Mouse (Mus musculus) frontal cortex, postnatal 14 days (tissue): ENCODE results near the gene Lman2.

Experiments
- DNase-seq, 2 experiments: peaks; one replicate each; pipeline ENCODE4 v3.0.0; 2022; ENCODE audit warnings: low spot score in 2 of 2

Gene Lman2

DNA sequence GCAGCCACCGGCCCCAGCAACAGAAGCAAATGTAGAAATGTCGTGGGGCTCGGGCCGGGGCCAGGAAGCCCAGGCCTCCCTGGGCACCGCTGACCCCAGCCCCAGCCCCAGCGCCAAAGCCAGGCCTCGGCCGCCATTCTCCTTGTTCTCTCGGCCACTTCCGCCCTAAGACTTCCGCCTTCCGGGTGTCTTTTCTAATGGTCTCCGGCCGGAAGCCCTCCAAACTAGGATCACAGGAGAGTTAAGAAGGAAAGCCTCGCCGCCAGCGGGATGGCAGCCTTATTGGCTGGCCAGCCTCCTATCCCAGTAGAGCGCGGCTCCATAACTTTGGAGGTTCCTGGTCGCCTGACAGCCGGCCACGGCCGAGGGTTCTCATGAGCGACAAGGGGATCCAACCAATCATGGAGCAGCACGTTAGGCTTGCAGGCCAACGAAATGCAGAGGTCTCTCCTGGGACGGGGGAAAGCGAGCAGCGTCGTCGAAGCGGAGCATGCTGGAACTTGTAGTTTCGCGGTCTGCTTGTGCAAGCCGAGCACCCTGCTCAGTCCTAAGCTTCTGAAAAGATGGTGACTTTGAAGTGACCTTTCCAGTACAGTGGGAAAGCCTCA is at the start of gene Lman2:
Gene Lman2 (minus strand): TSS at position 331 of the 608 bp plus-strand sequence.
- DNase-seq, result peak; percentile 96 to 99

DNA sequence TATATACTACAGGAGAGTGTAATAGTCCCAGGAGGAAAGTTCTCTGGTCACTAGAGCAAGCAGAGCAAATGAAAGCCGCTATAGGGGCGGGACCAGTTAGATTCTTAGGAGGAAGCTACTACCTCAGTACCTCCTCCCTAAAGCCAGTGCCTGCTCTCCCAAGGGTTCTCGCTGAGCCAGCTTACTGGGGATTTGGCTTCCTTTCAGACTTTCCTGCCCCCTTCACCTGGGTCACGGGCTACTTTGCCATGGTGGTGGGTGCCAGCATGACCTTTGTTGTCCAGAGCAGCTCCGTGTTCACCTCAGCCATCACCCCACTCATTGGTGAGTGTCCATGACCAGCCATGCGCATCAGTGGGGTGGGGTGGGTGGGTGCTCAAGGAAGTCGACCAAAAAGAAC is 49.2 kb upstream of the Lman2 start:
- DNase-seq, result no peak

DNA sequence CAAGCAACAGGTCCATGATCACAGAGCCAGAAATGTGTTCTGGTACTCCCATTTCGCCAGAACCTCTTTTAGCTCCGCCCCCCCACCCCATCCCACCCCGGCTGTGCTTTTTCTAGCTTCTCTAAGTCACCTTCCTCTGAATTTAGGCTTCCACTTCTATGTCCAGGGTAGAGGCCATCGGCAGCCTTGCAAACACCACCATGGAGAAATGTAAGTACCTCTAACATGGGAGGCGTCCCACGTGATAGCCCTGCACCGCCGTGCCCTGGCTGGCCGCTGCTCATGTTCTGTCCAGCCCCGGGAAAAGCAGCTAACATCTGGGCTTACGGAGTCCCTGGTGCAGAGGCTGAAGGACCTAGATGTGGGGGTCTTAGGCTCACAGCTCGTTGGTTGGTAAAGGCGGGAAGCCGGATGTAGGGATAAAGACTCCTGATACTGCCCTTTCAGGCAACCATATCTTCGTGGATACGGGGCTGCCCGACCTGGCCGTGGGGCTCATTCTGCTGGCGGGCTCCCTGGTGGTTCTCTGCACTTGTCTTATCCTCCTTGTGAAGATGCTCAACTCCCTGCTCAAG is 46.0 kb upstream of the Lman2 start:
- DNase-seq, result no peak

DNA sequence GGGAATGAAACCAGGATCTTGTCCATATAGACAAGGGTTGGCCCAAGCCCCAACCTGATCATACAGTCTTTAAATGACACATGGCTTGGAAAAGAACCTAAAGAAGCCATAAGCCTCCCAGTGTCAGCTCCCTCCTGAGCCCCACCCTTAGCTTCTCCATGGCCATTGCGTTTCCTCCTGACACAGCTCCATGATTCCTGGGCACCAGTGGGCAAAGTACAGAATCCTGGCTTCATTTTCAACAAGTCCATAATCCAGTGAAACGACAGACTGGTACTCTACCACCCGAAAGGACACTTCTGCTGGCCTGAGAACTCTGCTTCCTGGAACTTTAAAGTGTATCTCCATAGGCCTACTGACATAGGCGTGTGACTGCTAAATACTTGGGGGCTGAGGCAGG is 44.8 kb upstream of the Lman2 start:
- DNase-seq, result no peak

DNA sequence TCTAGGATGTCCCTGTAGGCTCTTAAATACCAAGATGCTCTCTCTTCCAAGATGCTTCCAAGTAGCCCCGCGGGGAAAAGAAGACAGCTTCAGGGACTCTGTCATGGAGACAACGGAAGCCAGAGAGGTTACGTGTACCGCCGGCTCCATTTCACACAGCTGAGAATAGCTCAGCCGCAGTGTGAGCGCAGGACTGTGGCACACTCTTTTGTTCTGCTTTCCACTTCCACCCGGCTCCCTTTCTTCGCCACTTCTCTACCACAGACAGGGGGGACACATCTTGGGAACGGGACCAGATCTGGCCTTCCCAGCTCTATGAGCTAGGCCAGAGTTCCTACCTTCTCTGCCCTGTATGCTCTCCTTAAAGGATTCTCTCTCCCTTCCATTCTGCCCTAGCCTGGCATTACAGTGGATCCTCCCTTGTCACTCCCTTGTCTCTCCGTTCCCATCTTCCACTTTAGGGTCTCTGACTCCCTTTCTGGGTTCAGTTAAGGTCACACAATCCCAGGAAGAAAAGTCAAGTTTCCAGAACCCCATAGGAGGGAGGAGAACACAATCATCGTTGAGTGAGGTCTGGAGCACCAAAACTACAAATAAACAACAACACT is 43.3 kb upstream of the Lman2 start:
- peak in 1 of 2 experiments; percentile 22 for DNase-seq

DNA sequence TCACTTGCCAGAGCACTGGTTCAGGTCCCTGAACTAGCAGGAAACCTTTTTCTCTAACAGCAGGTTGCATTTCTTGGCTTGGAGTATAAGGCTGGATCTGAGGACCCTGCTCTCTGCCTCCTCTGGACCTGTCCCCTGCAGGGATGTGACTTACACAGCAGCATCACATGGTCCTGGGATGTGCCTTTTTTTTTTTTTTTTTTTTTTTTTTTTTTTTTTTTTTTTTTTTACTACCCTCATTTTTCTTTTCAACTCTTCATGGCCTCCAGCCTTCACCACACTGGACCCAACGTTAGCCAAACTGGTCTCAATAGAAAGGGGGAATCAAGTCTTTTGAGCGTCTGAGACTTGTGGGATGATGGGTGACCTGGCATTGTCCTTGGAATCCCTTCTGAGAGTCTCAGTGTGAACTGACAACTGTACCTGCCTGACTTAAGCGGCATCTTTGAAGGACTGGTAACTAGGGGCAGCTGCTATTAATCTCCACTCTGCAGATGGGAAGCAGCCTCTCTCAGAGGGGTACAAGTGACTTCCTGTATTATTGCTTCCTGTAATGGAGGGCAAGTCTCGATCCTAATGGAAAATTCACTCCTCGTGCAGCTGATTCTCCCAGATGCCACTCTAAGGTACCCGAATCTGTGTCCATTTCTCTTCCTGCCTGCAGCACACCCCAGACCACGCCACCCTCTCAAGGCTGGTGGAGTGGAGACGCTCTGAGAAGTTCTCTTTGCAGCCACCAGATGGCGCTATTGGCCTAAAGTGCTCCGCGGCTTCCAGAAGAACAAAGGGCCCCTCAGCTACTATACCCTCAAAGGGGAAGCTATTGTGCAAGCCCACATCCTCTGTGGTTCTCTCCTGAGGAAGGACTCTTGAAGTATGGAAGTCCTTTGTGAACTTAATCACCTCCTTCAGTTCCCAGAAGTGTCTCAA is 42.5 kb upstream of the Lman2 start:
- peak in 1 of 2 experiments; percentile 74 for DNase-seq

DNA sequence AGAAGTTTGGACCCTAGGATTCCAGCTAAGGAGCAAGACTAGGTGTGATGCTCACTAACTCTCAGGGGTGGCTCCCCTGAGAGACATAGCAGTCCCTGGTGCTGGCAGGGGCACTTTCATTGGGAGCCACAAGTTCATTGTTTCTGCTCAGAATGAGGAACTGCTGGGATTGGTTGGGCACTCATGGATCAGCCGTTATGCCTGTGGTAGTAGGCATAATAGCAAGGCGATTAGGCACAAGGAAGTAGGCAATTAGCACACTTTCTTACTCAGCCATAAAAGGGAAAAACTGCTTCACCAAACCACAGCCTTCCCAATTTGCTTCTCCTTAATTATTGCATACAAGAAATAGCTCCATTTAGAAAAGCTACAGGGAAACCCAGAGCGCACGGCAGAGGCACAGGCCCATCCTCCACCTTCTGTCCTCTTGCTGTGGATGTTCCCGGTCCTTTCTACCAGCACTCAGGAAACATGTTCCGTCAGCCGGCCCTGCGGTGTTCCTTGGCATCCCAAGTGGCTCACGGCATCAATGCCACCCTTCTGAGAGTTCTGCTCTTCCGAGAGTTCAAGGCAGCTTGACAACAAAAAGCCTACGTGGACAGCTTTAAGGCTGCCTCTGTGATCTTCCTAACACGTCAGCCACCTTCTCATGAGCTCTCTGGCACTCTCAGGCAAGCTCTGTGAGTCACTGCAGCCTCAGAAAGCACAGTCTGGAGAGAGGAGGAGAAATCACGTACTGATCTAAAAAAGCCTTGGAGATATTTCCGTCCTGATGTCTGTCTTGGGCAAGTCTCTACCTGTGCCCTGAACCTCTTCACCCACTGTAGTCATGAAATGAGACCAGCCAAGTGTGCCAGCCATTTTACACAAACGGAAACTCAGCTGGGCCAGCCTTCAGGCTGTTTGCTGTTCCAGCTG is 41.6 kb upstream of the Lman2 start:
- DNase-seq, result peak in 1 of 2 experiments; percentile 19

DNA sequence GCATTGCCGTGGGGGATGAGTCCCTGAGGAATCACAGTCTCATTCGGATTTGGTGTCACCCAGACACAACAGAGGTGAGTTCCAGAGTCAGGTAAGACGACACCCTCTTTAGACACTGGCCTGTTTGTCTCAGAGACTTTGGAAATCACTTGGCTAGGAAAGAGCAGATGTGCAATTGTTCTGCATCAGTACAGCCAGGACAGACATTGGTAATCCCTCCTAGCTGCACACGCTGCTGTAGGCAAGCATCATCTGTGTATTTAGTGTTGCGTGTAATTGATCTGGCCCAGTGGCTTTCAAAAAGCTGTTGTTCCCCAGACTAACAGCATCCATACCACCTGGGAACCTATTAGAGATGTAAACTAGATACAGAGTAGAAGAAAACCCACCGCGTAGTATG is 40.7 kb upstream of the Lman2 start:
- DNase-seq, result no peak

DNA sequence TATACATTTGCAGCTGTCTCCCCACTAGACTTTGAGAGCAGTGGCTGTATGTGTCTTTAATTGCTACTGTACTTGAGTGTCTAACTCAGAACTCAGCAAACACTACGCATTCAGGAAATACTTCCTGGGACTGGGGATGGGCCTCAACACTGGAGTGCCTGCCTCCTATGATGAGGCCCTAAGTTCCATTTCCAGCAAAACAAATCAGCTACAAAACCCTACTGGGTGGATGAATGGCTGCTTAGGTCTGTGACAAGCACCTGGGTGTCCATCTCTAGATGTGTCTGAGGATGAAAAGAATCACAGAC is 37.4 kb upstream of the Lman2 start:
- no peak for DNase-seq

DNA sequence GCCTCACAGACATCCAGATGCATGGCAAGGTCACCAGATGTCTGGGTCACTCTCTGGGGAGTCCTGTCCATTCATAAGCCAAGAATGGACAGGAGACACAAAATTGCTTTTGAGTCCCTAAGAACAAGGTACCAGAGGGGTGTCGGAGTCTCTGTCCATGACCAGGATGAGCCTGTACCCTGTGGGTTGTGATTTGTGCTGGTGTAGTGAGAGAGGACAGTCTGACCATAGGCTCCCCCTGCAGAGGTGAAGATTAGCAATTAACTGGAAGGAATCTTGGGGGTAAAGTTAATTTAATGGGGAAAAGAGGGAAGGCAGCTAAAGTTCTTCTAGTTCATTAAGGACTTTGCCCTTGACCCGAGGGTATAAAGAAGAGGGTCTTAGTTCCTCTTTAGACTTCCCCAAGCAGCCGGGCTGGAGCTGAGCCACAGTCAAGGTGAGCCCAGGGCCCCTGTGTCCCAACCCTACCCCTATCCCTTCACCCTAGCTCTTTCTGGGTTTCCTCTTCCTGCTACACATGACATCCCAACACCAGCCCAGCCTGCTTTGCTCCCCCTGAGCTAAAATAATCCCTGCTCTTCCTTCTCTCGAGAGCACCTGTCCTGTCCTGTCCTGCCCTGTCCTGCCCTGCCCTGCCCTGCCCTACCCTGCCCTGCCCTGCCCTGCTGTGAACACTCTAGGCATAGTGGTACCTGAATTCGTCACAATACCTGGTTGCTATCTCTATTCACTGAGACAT is 36.9 kb upstream of the Lman2 start:
- DNase-seq, result no peak

DNA sequence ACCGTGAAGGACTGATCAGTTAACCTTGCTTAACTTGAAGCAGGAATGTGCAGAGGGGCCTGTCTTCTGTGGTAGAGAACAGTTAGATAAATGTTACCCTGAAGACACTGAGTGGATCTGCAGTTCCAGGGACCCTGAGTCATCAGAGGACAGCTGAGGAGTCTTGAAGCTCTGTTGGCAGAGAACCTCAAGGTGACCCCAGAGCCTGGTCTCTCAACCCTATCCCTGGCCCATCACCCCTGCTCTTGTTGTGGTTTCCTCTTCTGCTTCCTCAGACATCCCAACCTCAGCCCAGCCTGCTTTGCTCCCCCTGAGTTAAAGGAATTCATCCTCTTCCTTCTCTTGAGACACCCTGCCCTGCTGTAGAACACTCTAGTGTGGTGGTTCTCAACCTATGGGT is 35.5 kb upstream of the Lman2 start, which contains the start of gene Slc34a1:
Gene Slc34a1 (plus strand): TSS at position 100 of the 400 bp plus-strand sequence.
- DNase-seq, result no peak

DNA sequence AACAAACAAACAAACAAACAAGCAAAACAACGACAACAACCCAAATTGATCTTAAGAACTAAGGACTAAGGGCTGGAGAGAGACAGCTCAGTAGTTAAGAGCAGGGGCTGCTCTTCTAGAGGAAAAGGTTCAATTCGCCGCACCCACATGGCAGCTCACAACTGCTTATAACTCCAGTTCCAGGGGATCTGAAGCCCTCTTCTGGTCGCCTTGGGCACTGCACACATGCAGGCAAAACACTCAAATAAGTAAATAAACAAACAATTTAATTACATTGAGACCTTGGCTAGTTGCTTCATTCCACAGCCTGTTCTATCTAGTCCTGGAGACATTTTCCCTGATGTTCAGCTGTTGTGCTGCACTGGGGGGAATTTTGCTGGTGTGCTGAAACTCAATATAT is 30.4 kb upstream of the Lman2 start:
- DNase-seq, result no peak

DNA sequence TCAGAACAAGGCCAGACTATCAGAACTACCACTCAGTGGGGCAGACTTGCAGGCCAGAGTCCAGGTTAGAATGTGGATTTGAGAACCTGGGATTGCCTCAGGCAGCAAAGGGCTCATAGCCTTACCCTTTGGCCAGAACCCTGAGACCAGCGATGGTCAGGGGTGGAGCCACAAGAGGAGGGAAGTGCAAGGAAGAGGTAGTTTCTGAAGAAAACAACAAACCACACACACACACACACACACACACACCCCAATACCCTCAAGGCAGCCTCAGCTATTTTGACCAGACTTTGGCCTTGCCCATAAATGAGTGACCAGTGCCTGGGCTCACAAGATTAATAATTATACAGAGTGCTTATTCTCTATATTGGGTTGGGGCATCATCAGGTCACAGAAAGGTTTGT is 29.0 kb upstream of the Lman2 start:
- DNase-seq, result no peak

DNA sequence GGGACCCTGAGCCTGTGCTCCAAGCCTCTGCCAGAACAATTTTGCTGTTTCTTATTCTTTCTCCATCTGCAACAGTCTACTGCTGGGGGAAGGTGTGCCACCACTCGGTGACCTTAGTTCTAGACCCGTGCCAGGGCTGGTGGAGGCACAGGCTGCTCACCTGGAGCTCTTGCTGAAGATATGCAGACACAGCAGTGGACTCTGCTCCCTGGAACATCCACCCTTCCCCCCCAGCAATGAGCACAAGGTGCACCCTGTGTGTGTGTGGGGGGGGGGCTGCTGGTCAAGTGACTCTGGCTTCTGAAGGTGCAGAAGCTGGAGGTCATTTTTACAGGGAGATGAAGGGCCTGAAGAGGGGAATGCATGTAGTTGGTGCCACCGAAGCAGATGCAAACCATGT is 28.1 kb upstream of the Lman2 start:
- DNase-seq, result no peak

DNA sequence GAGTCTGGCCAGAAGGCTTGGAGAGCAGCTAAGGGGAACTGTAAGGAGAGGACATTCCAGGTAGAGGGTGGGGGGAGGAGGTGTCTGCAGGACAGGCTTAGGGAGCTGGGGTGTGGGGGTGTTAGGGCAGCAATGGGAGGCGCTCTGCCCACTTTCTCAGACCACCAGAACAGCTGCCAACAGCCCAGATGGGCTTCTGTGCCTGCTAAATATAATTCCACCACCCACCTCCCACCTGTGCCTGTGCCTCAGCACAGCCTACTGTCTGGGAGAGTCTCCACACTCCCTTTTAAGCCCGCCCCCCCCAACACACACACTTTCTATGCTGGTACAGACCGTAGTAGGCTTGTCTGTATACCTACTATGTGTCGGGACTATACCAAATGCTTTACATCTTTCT is 19.2 kb upstream of the Lman2 start:
- peak; percentile 51 to 64 for DNase-seq

DNA sequence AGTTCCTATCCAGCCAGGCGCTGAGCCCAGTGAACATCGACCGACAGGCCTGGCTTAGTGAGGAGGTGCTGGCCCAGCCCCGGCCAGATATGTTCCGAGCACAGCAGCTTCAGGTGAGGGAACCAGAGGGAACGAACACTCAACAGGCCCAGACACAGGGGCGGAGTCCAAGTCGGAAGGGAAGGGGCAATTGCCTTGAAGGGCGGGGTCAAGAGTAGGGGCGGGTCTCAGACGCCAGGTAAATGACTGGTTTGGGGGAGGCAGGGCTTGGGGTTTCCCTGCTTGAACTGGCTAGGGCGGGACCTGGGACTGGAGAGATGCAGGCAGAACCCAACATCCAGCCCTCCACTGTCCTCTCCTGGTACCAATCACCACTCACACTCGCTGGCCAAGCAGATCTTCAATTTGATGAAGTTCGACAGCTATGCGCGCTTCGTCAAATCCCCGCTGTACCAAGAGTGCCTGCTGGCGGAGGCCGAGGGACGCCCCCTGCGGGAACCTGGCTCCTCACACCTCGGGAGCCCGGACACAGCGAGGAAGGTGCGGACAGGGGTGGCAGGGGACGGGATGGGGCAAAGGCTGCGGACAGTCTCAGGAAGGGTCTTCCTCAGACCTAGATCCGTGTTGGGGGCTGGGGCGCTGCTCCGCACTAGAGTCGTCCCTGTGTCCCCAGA is 16.5 kb upstream of the Lman2 start:
- DNase-seq, result no peak

DNA sequence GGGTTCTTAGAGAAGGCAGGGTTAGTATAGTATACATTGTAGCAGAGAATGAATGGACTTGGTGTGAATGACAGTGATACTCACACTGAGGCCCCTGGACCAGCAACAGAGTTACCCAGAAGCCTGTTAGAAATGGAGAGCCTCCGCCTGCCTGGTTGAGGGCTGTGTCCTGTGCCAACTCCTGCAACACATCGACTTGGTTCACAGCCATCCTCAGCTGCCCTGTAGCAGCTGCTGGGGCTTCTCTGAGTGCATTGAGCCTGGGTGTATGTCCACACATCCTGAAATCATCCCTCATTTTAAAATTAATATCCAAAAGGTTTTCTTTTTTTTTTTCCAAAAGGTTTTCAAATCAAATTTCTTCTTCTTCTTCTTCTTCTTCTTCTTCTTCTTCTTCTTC is 13.3 kb upstream of the Lman2 start:
- DNase-seq, result no peak

DNA sequence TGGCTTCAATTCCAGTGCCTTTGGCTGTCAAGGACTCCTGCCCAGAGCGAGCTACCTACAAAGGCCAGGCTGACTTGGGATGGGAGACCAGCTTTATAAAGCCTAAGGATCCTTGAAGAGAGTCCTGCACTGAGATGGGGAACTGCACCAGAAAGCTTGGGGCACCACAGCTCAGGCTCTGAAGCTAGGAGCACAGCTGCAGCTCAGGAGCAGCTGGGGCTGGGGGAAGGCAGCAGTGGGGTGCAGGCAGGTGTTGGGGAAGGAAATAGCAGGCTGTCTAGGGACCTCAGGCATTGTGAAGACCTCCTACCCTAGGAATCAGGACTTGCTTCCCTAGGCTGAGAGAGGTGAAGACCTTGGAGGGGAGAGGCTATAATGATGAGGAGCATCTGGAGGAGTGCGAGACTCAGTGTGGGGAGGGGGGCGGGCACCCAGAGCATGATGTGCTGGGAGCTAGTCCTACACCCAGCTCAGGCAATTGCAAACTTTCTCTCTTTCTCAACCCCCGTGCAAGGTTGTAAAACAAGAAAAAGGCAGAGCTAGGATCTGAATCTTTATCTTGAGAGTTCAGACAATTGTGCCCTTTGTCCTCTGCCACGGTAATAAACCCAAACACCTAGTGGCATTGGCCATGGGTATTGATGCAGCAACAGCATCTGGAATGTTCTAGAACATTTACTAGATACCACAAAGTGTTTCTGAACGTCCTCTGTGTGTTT is 11.8 kb upstream of the Lman2 start:
- DNase-seq, result no peak

DNA sequence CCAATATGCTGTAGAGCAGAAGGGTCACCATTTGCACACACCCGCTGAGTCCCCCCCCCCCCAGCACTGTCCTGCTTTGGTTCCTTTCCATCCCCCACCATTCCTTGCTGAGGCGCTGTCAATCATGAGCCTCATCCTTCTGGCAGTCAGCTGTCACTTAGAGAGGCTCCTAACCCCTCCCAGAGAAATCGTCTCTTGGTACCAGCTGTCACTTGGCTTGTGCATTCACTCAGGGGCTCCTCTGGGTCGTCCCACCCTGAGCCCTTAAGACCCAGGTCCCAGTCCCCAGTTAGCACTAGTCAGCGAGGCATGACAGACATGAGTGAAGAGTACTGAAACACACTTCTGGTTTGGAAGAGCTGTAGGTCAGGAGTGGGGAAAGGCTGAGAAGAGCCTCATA is 9.2 kb upstream of the Lman2 start:
- DNase-seq, result no peak
